Mouse (Mus musculus) intestine, embryonic 16.5 days (tissue): ENCODE results near the gene Sdsl. TPM values are rescaled to one million over a fixed set of nuclear protein-coding genes. Genes with fewer than 3 reads are reported as not detected.

ENCODE experiments used
- ATAC-seq: fragments of 200-750 bp; cut with Nextera tagmentation; 2 replicates; pipeline ENCODE4 v1.8.0; 2017; ENCODE audit warnings: moderate TSS enrichment, moderate library complexity
- H3K27ac ChIP-seq: fragments of 300-500 bp; sonication (generic); 2 replicates; pipeline ENCODE4 v1.5.1; 2014; ENCODE audit warnings: mild to moderate bottlenecking, low read length
- H3K27me3 ChIP-seq: fragments of 300-500 bp; sonication (generic); replicated peaks from 2 replicates; pipeline ENCODE4 v1.6.1; 2014; ENCODE audit warnings: low read length, control low read depth, mixed read lengths; ENCODE audit not compliant: control insufficient read depth, insufficient read depth
- H3K36me3 ChIP-seq: fragments of 300-500 bp; sonication (generic); 2 replicates; pipeline ENCODE4 v1.6.1; 2014; ENCODE audit warnings: low read length, control low read depth; ENCODE audit not compliant: control insufficient read depth, insufficient read depth
- H3K4me1 ChIP-seq: fragments of 300-500 bp; sonication (generic); 2 replicates; pipeline ENCODE4 v1.6.1; 2014; ENCODE audit warnings: low read length, control low read depth, mixed read lengths; ENCODE audit not compliant: control insufficient read depth, insufficient read depth
- H3K4me2 ChIP-seq: fragments of 300-500 bp; sonication (generic); 2 replicates; pipeline ENCODE4 v1.6.1; 2014; ENCODE audit warnings: low read depth, low read length, control low read depth
- H3K4me3 ChIP-seq: fragments of 300-500 bp; sonication (generic); 2 replicates; pipeline ENCODE4 v1.5.1; 2014; ENCODE audit warnings: mild to moderate bottlenecking, low read length
- H3K9ac ChIP-seq: fragments of 300-500 bp; sonication (generic); 2 replicates; pipeline ENCODE4 v1.6.1; 2014; ENCODE audit warnings: low read depth, low read length
- H3K9me3 ChIP-seq: fragments of 300-500 bp; sonication (generic); 2 replicates; pipeline ENCODE4 v1.6.1; 2016; ENCODE audit warnings: low read length, control low read depth; ENCODE audit not compliant: control insufficient read depth
- WGBS: fragments of 180-500 bp; shearing (Covaris S2); extraction: QIAGEN DNeasy Blood & Tissue Kit; methylation state at CpG from one replicate; pipeline ENCODE4 v1.1.7; 2014; 5-methylcytosine and 5-hydroxymethylcytosine counted together
- polyA plus RNA-seq: library from polyadenylated mRNA; unstranded; fragments of >200 nt; fragmentation: Nextera tagmentation; extraction: Ambion mirVana; gene quantifications from 2 replicates; pipeline ENCODE4 v1.2.1, GENCODE M21; 2015

Gene Sdsl
- polyA plus RNA-seq, 1 experiment from 2014 or later = 19.9 TPM

DNA sequence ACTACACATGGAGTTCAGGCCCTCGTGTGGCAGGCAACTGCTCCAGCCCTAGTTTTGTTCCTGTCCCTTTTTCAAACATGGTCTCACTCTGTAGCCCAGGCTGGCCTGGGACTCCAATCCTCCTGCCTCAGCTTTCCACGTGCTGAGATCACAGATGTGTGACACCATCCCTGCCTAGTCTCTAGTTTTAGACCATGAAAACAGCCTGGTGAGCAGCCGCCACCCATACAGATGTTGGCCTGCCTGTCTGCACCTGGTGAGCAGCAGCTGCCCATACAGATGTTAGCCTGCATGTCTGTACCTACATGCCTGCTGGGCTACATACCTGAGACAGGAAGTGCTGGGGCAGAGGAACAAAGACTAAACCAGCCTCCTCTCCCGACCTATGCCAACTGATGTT is 26.6 kb upstream of the Sdsl start:
- H3K36me3 ChIP-seq = no peaks in the 10 kb centered on the region
- H3K4me2 ChIP-seq = no peak overlapping the region
- H3K27me3 ChIP-seq = 0 out of 2 replicates have a peak, but pooled peaks cover under 1% of the 10 kb centered on the region
- no peaks in the 10 kb centered on the region for H3K9me3 ChIP-seq
- H3K4me1 ChIP-seq = peaks cover 10% of the 10 kb centered on the region
- no peak overlapping the region for H3K9ac ChIP-seq
- 88% methylated on average over 4 of the region's 4 CpGs for WGBS
- H3K27ac ChIP-seq = no peak overlapping the region
- no peak overlapping the region for H3K4me3 ChIP-seq
- ATAC-seq = no peak

GRCm38 (mm10) chr5:120497071-120497470 is 24.5 kb upstream of the Sdsl start:
- Histone ChIP-seq H3K9ac (no peak overlapping the region), H3K27ac (no peak overlapping the region), H3K27me3 (no peaks in the 10 kb centered on the region), H3K4me3 (no peak overlapping the region), H3K36me3 (no peaks in the 10 kb centered on the region), H3K4me1 (peaks cover 3% of the 10 kb centered on the region), H3K9me3 (no peaks in the 10 kb centered on the region), H3K4me2 (no peak overlapping the region)
- 87% methylated on average over 3 of the region's 3 CpGs for WGBS
- no peak for ATAC-seq

- no peak for ATAC-seq
- no peaks in the 10 kb centered on the region for H3K4me1 ChIP-seq
- no peak overlapping the region for H3K4me3 ChIP-seq
- H3K27ac ChIP-seq = no peak overlapping the region
- H3K4me2 ChIP-seq = no peak overlapping the region
- H3K9ac ChIP-seq = no peak overlapping the region
- H3K27me3 ChIP-seq = no peaks in the 10 kb centered on the region
- 90% methylated on average over 13 of the region's 13 CpGs for WGBS
- no peaks in the 10 kb centered on the region for H3K36me3 ChIP-seq
- no peaks in the 10 kb centered on the region for H3K9me3 ChIP-seq
Observed at GRCm38 (mm10) chr5:120495703-120496226, 23.2 kb upstream of the Sdsl start.

GRCm38 (mm10) chr5:120495064-120495702 is 22.6 kb upstream of the Sdsl start:
- no peak overlapping the region for H3K27ac ChIP-seq
- H3K4me1 ChIP-seq = no peaks in the 10 kb centered on the region
- H3K9me3 ChIP-seq = no peaks in the 10 kb centered on the region
- no peaks in the 10 kb centered on the region for H3K36me3 ChIP-seq
- no peak overlapping the region for H3K4me3 ChIP-seq
- no peak overlapping the region for H3K4me2 ChIP-seq
- no peak for ATAC-seq
- no peak overlapping the region for H3K9ac ChIP-seq
- no peaks in the 10 kb centered on the region for H3K27me3 ChIP-seq
- 78% methylated on average over 10 of the region's 10 CpGs for WGBS

GRCm38 (mm10) chr5:120493873-120494395 is 21.3 kb upstream of the Sdsl start:
- no peaks in the 10 kb centered on the region for H3K4me1 ChIP-seq
- H3K36me3 ChIP-seq = no peaks in the 10 kb centered on the region
- H3K27me3 ChIP-seq = no peaks in the 10 kb centered on the region
- H3K9me3 ChIP-seq = no peaks in the 10 kb centered on the region
- no peak overlapping the region for H3K27ac ChIP-seq
- no peak overlapping the region for H3K4me3 ChIP-seq
- 88% methylated on average over 9 of the region's 9 CpGs for WGBS
- ATAC-seq = no peak
- H3K9ac ChIP-seq = no peak overlapping the region
- no peak overlapping the region for H3K4me2 ChIP-seq

GRCm38 (mm10) chr5:120493440-120493839 is 20.8 kb upstream of the Sdsl start:
- Histone ChIP-seq H3K9ac (no peak overlapping the region), H3K36me3 (no peaks in the 10 kb centered on the region), H3K27ac (no peak overlapping the region), H3K9me3 (no peaks in the 10 kb centered on the region), H3K4me2 (no peak overlapping the region), H3K27me3 (no peaks in the 10 kb centered on the region), H3K4me3 (no peak overlapping the region), H3K4me1 (no peaks in the 10 kb centered on the region)
- no peak for ATAC-seq
- WGBS = 91% methylated on average over 6 of the region's 6 CpGs

DNA sequence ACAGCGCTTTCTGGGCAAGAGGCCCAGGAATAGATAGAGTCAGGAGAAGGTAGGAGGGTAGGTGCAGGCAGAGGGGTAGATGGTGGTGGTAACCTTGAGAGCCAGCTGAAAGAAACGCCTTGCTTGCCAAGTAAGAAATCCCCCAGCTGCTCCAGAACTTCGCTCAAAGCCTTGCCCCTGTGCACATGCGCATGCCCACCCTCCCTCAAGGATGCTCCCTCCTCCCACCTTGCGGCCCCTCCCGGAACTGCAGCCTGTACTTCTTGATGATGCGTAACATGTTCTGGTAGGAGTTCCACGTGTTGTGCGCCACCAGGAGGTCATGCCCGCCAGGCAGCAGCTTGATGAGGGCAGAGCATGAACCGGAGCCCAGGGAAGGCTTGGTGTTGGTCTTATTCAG is 19.8 kb upstream of the Sdsl start:
- no peak overlapping the region for H3K4me2 ChIP-seq
- no peak overlapping the region for H3K27ac ChIP-seq
- no peaks in the 10 kb centered on the region for H3K27me3 ChIP-seq
- no peaks in the 10 kb centered on the region for H3K36me3 ChIP-seq
- no peaks in the 10 kb centered on the region for H3K4me1 ChIP-seq
- no peak overlapping the region for H3K4me3 ChIP-seq
- no peaks in the 10 kb centered on the region for H3K9me3 ChIP-seq
- WGBS = 70% methylated on average over 11 of the region's 11 CpGs
- ATAC-seq = no peak
- H3K9ac ChIP-seq = no peak overlapping the region

DNA sequence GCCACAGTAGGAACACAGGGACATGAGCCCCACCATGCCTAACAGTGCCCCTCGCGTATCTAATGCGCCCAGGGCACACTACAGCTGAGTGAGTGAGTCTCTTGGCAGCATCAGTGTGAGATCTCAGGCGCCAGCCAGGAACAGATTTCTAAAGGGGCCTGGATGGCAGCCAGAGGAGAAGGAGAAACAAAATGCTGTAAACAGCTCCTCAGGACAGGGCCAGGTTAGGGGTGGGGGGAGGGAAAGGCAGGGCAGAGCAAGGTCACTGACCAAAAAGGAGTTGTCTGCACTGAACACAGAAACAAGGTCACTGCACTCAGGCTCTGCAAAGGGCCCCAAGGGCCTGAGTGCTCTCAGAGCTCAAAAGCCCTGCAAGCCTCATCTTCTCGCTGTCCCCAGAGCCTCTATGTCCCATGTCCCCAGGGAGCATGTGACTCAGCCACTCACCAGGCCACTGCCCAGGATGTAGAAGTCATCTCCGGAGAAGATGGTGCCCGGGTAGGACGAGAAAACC is 18.1 kb upstream of the Sdsl start:
- Histone ChIP-seq H3K4me3 (no peak overlapping the region), H3K4me1 (no peaks in the 10 kb centered on the region), H3K27me3 (no peaks in the 10 kb centered on the region), H3K36me3 (peaks cover 10% of the 10 kb centered on the region; the same call in 1 of the 2 replicates), H3K4me2 (no peak overlapping the region), H3K9ac (no peak overlapping the region), H3K27ac (no peak overlapping the region), H3K9me3 (no peaks in the 10 kb centered on the region)
- no peak for ATAC-seq
- WGBS = 73% methylated on average over 8 of the region's 8 CpGs

DNA sequence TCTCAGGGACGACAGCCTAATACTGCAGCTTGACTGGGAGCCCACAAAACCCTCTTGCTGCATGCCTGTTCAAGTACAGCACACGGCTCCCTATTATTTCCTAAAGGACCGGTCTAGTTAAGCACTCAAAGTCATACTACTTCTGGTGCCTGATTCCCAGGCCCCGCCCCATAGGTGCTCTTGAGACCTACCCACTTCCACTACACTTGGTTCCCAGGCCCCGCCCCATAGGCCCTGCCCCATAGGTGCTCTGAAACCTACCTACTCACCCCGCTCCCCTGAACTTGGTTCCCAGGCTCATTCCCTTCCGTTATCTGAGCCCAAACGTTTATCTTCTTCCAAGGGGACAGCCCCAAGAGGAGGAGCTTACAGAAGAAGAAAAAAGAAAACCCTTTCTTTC is 15.2 kb upstream of the Sdsl start:
- H3K36me3 ChIP-seq = peaks cover 13% of the 10 kb centered on the region
- 79% methylated on average over 8 of the region's 8 CpGs for WGBS

More for the DNA sequence above, 15.2 kb upstream of the Sdsl start:
- Histone ChIP-seq H3K9me3 (no peaks in the 10 kb centered on the region), H3K9ac (no peak overlapping the region), H3K4me3 (no peak overlapping the region), H3K27me3 (no peaks in the 10 kb centered on the region), H3K4me2 (no peak overlapping the region), H3K27ac (no peak overlapping the region), H3K4me1 (no peaks in the 10 kb centered on the region)
- no peak for ATAC-seq
